Mouse (Mus musculus): ENCODE measurements around the gene Sept14. TPM values are rescaled to one million over a fixed set of nuclear protein-coding genes. Genes with fewer than 3 reads are reported as not detected.

Gene Sept14
- polyA plus RNA-seq, 3 experiments from 2014 or later = not detected

GRCm38 (mm10) chr5:129669453-129670035, 38.8 kb downstream of the Sept14 start:
- peak; percentile 53 for ATAC-seq

GRCm38 (mm10) chr5:129667851-129668250, 40.5 kb downstream of the Sept14 start:
- no peak for ATAC-seq

GRCm38 (mm10) chr5:129666271-129666909, 41.9 kb downstream of the Sept14 start:
- ATAC-seq = no peak

- no peak for ATAC-seq
Measured at GRCm38 (mm10) chr5:129664090-129664489, 44.2 kb downstream of the Sept14 start.

GRCm38 (mm10) chr5:129657931-129658330, 50.4 kb downstream of the Sept14 start:
- ATAC-seq = no peak

- ATAC-seq = no peak
Measured at GRCm38 (mm10) chr5:129657016-129657415, 51.3 kb downstream of the Sept14 start.

- no peak for ATAC-seq
Measured at GRCm38 (mm10) chr5:129650858-129651257, 57.5 kb downstream of the Sept14 start.

Other genes starting within 250 kb of the Sept14 start
- gene Sfswap, start 207.3 kb downstream of the Sept14 start, polyA plus RNA-seq (2017; shearing (Covaris generic)) = 10 to 100 TPM; 20.2 to 43.9 (median 33.4) TPM
- under 1 TPM in 1 of 3 experiments, not detected in 2; 0.08 TPM for gene Mmp17, start 124.3 kb downstream of the Sept14 start, polyA plus RNA-seq (2017; shearing (Covaris generic))
- 1 to 10 TPM; 4.6 to 5.1 (median 4.8) TPM for gene Zfp11, start 38.4 kb downstream of the Sept14 start, polyA plus RNA-seq (2017; shearing (Covaris generic))
- 100 to 1,000 TPM; 109 to 124 (median 117) TPM for gene Mrps17, start 7.0 kb upstream of the Sept14 start, polyA plus RNA-seq (2017; shearing (Covaris generic))
- gene Nipsnap2, start 16.6 kb upstream of the Sept14 start, polyA plus RNA-seq (2017; shearing (Covaris generic)) = 10 to 100 TPM; 52.3 to 79.8 (median 79.6) TPM
- gene Psph, start 78.9 kb upstream of the Sept14 start, polyA plus RNA-seq (2017; shearing (Covaris generic)) = 10 to 100 TPM; 43.6 to 79.5 (median 54.1) TPM
- 10 to 100 TPM; 16.5 to 27.1 (median 21.7) TPM for gene Sumf2, start 138.5 kb upstream of the Sept14 start, polyA plus RNA-seq (2017; shearing (Covaris generic))
- gene Chchd2, start 179.0 kb upstream of the Sept14 start, polyA plus RNA-seq (2017; shearing (Covaris generic)) = 100 to 1,000 TPM; 317 to 466 (median 338) TPM
- 1 to 10 TPM in 2 of 3 experiments, under 1 TPM in 1; 0.60 to 2.3 (median 1.5) TPM for gene Zbed5, start 187.2 kb upstream of the Sept14 start, polyA plus RNA-seq (2017; shearing (Covaris generic))
- gene Phkg1, start 190.0 kb upstream of the Sept14 start, polyA plus RNA-seq (2017; shearing (Covaris generic)) = under 1 TPM; 0.23 to 0.52 (median 0.38) TPM
- gene Nupr1l, start 200.0 kb upstream of the Sept14 start, polyA plus RNA-seq (2017; shearing (Covaris generic)) = 1 to 10 TPM in 1 of 3 experiments, not detected in 2; 1.8 TPM
- gene Vkorc1l1, start 233.5 kb upstream of the Sept14 start, polyA plus RNA-seq (2017; shearing (Covaris generic)) = 1 to 10 TPM; 3.5 to 4.8 (median 4.4) TPM

Data from inflammation-experienced regulatory T-cells, adult 6 months (primary cell).